Mouse (Mus musculus) CH12.LX (cell line): ENCODE measurements around the gene Mroh7. TPM values are rescaled to one million over a fixed set of nuclear protein-coding genes. Genes with fewer than 3 reads are reported as not detected.

ENCODE experiments used
- DNase-seq: peaks from one replicate; pipeline ENCODE4 v3.0.0-alpha.2; 2013; ENCODE audit errors: extremely low read depth
- H3K27ac ChIP-seq: 2 replicates; pipeline ENCODE4 v1.5.1; 2012; ENCODE audit warnings: low read depth, mild to moderate bottlenecking, control low read depth, moderate library complexity; ENCODE audit not compliant: insufficient read depth
- H3K27me3 ChIP-seq: replicated peaks from 2 replicates; pipeline ENCODE3; 2012; ENCODE audit warnings: inconsistent platforms
- H3K36me3 ChIP-seq, 2 experiments: replicated peaks in 1 of 2; 2 replicates each; pipeline versions ENCODE3 to v1.6.1; 2012; ENCODE audit warnings: inconsistent platforms in 1 of 2, low read length in 1 of 2, mild to moderate bottlenecking in 1 of 2, mixed read lengths in 1 of 2, moderate library complexity in 1 of 2; ENCODE audit not compliant: control insufficient read depth in 1 of 2, insufficient read depth in 1 of 2
- H3K4me1 ChIP-seq, 2 experiments: 2 replicates each; pipeline ENCODE4 v1.6.1; 2012; ENCODE audit warnings: inconsistent platforms in 1 of 2, moderate library complexity in 1 of 2; ENCODE audit not compliant: insufficient read depth in 2 of 2, control insufficient read depth in 1 of 2
- H3K4me2 ChIP-seq: 2 replicates; pipeline ENCODE4 v1.6.1; 2012; ENCODE audit warnings: low read depth, mild to moderate bottlenecking, control low read depth; ENCODE audit not compliant: poor library complexity, insufficient read depth, severe bottlenecking
- H3K4me3 ChIP-seq, 3 experiments: fragments of 150-350 bp in 1 of 3; sonication (generic) in 1 of 3; replicated peaks in 1 of 3; 2 replicates each; pipeline versions ENCODE3 to v1.5.1; 2011 to 2012; ENCODE audit warnings: low read depth in 2 of 3, low read length in 2 of 3, mild to moderate bottlenecking in 2 of 3, moderate library complexity in 2 of 3, control low read depth in 1 of 3, improper control_type of control experiment in 1 of 3, inconsistent platforms in 1 of 3, mixed read lengths in 1 of 3; ENCODE audit not compliant: poor library complexity in 1 of 3
- H3K79me2 ChIP-seq: replicated peaks from 2 replicates; pipeline ENCODE4 v1.6.1; 2012; ENCODE audit warnings: mild to moderate bottlenecking, moderate library complexity; ENCODE audit not compliant: control insufficient read depth, poor library complexity, insufficient read depth, severe bottlenecking; ENCODE audit errors: extremely low read depth
- H3K9ac ChIP-seq: 2 replicates; pipeline ENCODE4 v1.6.1; 2012; ENCODE audit warnings: low read depth, mild to moderate bottlenecking, control low read depth, moderate library complexity; ENCODE audit not compliant: insufficient read depth
- H3K9me3 ChIP-seq: replicated peaks from 2 replicates; pipeline ENCODE3; 2012; ENCODE audit warnings: low read length, inconsistent platforms, mixed read lengths
- CHD1 ChIP-seq: IDR thresholded peaks from 2 replicates; pipeline ENCODE4 v1.6.1; 2012; ENCODE audit warnings: low read depth, low read length, improper control_type of control experiment, inconsistent platforms
- ZKSCAN1 ChIP-seq: IDR thresholded peaks from 2 replicates; pipeline ENCODE4 v1.6.1; 2012; ENCODE audit warnings: low read depth, inconsistent platforms, low read length, improper control_type of control experiment, borderline replicate concordance
- dilution Hi-C: fragments of 300-500 bp; cut with MboI; formaldehyde crosslinking; loops from 2 replicates; pipeline ENCODE4 v1.14.3; 2020; ENCODE audit warnings: low sequenced_read_pairs; ENCODE audit not compliant: extremely low pct_unique_long_range_greater_than_20kb, extremely low pct_ligation_motif_present
- in situ Hi-C: fragments of 300-500 bp; cut with MboI; formaldehyde crosslinking; loops from 3 replicates; pipeline ENCODE4 v1.14.3; 2019; ENCODE audit warnings: low sequenced_read_pairs, low pct_ligation_motif_present, low pct_unique_long_range_greater_than_20kb, mixed read lengths
- polyA plus RNA-seq: library from polyadenylated mRNA; unstranded; fragments of >175 nt; gene quantifications from 2 replicates; pipeline ENCODE4 v1.2.1, GENCODE M21; 2012; ENCODE audit warnings: low read depth; ENCODE audit not compliant: insufficient read length
- total RNA-seq, 2 experiments: library from RNA; depleted of rRNA; stranded (reverse); fragments of 300-350 nt in 1 of 2; fragments of >200 nt in 1 of 2; gene quantifications; 2 replicates each; pipeline ENCODE4 v1.2.3; 2012 to 2014

The Mroh7 gene
- total and polyA plus RNA-seq, 3 experiments = not detected

DNA sequence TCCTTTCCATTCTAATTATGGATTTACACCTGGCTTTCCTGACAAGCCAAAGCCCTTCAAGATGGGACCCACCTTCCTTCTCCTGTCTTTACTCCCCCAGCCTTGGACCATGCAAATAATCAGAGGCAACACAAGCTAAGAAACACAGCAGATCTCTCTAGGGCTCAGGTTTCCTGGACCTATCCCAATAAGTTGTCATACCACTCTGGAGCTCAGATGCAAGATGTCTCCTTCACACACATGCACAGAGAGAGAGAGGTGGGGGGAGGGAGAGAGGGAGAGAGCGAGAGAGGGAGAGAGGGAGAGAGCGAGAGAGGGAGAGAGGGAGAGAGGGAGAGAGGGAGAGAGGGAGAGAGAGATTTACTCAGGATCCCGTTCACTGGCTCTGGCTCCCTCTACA is 98.4 kb downstream of the Mroh7 start:
- no peak overlapping the region for H3K4me2 ChIP-seq
- H3K36me3 ChIP-seq = no peaks in the 10 kb centered on the region
- H3K27me3 ChIP-seq = peaks cover 70% of the 10 kb centered on the region
- no peak overlapping the region for H3K4me3 ChIP-seq
- no peaks in the 10 kb centered on the region for H3K79me2 ChIP-seq
- no peaks in the 10 kb centered on the region for H3K9me3 ChIP-seq
- dilution Hi-C loops = no loop called here
- no peak overlapping the region for H3K27ac ChIP-seq
- H3K9ac ChIP-seq = no peak overlapping the region
- in situ Hi-C loops = loop anchor here (10.0 to 25.0 kb wide), 2 partner anchors 162 to 530 kb away; no protein-coding TSS in a partner anchor
- TF ChIP-seq CHD1 (no peak), ZKSCAN1 (no peak)
- TF ChIP-seq, all 38 proteins: peak for 0
- DNase-seq = no peak
- H3K4me1 ChIP-seq = peaks cover 0 to 8% of the 10 kb centered on the region in 2 experiments; a peak in 2 of 4 replicates

Other genes starting within 250 kb of the Mroh7 start
- 0.50 and 0.59 TPM in 2 replicates for gene Bsnd, start 238.6 kb downstream of the Mroh7 start, total RNA-seq (2012; rRNA removed)
- 1.8 TPM in 2 replicates for gene Bsnd, start 238.6 kb downstream of the Mroh7 start, total RNA-seq (2014; rRNA removed)
- 2.9 and 3.0 TPM in 2 replicates for gene Bsnd, start 238.6 kb downstream of the Mroh7 start, polyA plus RNA-seq
- 46.9 and 51.6 TPM in 2 replicates for gene Dhcr24, start 169.9 kb downstream of the Mroh7 start, total RNA-seq (2012; rRNA removed)
- 37.3 and 41.4 TPM in 2 replicates for gene Dhcr24, start 169.9 kb downstream of the Mroh7 start, total RNA-seq (2014; rRNA removed)
- 87.8 and 90.5 TPM in 2 replicates for gene Dhcr24, start 169.9 kb downstream of the Mroh7 start, polyA plus RNA-seq
- gene Lexm, start 113.7 kb downstream of the Mroh7 start, total RNA-seq (2012; rRNA removed) = 0.21 TPM in 2 replicates
- 0.15 and 0.19 TPM in 2 replicates for gene Lexm, start 113.7 kb downstream of the Mroh7 start, total RNA-seq (2014; rRNA removed)
- not detected in 2 replicates for gene Lexm, start 113.7 kb downstream of the Mroh7 start, polyA plus RNA-seq
- not detected in 2 replicates for gene Ttc22, start 108.5 kb downstream of the Mroh7 start, total RNA-seq (2012; rRNA removed)
- not detected in 2 replicates for gene Ttc22, start 108.5 kb downstream of the Mroh7 start, total RNA-seq (2014; rRNA removed)
- not detected in 2 replicates for gene Ttc22, start 108.5 kb downstream of the Mroh7 start, polyA plus RNA-seq
- 14.9 and 17.1 TPM in 2 replicates for gene Pars2, start 79.9 kb downstream of the Mroh7 start, total RNA-seq (2012; rRNA removed)
- 11.1 and 13.0 TPM in 2 replicates for gene Pars2, start 79.9 kb downstream of the Mroh7 start, total RNA-seq (2014; rRNA removed)
- 9.3 and 11.1 TPM in 2 replicates for gene Pars2, start 79.9 kb downstream of the Mroh7 start, polyA plus RNA-seq
- 47.8 and 51.3 TPM in 2 replicates for gene Ttc4, start 52.0 kb downstream of the Mroh7 start, total RNA-seq (2012; rRNA removed)
- 61.8 and 66.3 TPM in 2 replicates for gene Ttc4, start 52.0 kb downstream of the Mroh7 start, total RNA-seq (2014; rRNA removed)
- 50.2 and 50.9 TPM in 2 replicates for gene Ttc4, start 52.0 kb downstream of the Mroh7 start, polyA plus RNA-seq
- gene Fam151a, start 3.0 kb upstream of the Mroh7 start, total RNA-seq (2012; rRNA removed) = 0.34 and 0.38 TPM in 2 replicates
- gene Fam151a, start 3.0 kb upstream of the Mroh7 start, total RNA-seq (2014; rRNA removed) = 0.11 TPM in 1 of 2 replicates, not detected in the other
- gene Fam151a, start 3.0 kb upstream of the Mroh7 start, polyA plus RNA-seq = 0.24 TPM in 1 of 2 replicates, not detected in the other
- gene Acot11, start 74.1 kb upstream of the Mroh7 start, total RNA-seq (2012; rRNA removed) = 4.8 and 6.8 TPM in 2 replicates
- 2.0 and 2.3 TPM in 2 replicates for gene Acot11, start 74.1 kb upstream of the Mroh7 start, total RNA-seq (2014; rRNA removed)
- 4.3 and 4.4 TPM in 2 replicates for gene Acot11, start 74.1 kb upstream of the Mroh7 start, polyA plus RNA-seq
- gene Ssbp3, start 179.8 kb upstream of the Mroh7 start, total RNA-seq (2012; rRNA removed) = 32.4 and 34.2 TPM in 2 replicates
- 76.2 and 76.5 TPM in 2 replicates for gene Ssbp3, start 179.8 kb upstream of the Mroh7 start, total RNA-seq (2014; rRNA removed)
- gene Ssbp3, start 179.8 kb upstream of the Mroh7 start, polyA plus RNA-seq = 125 and 129 TPM in 2 replicates